Mouse (Mus musculus): ENCODE data around the gene Ccna1.

Ccna1 gene

DNA sequence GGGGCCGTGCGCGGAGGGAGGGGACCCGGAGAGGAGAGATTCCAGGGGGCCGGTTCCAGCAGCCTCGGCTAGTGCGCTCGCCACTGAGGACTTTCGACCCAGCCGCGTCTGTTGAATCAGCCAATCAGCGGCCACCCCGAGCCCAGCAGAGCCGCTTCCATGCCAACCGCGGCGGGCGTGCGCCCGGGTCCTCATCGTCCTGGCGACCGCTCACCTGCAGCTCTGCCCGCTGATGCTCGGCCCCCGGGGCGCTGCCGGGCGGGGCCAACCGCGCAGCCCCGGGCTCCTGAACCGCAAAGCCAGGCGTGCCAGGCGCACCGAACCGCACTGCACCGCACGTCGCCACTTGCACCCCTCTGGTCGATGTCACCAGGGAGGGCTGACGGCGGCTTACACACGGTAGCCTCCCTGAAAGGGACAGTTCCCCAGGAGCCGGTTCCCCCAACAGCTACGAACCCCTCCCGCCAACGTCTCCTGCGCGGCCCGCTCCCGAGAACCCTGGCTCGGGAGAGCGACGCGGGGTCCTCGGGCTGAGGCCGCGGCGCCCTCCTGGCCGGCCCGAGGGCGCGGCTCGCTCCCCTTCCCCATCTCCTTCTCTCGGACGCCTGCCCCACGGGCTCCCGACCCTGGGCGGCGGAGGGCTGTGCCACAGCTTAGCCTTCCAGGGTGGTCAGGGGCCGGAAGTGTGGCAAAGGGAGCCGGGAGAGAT lies at the start of gene Ccna1:
Gene Ccna1 (minus strand): TSS at position 464 of the 709 bp plus-strand sequence.
- DNase-seq (ENCODE audit: inconsistent ontology term): peak; percentile 78

DNA sequence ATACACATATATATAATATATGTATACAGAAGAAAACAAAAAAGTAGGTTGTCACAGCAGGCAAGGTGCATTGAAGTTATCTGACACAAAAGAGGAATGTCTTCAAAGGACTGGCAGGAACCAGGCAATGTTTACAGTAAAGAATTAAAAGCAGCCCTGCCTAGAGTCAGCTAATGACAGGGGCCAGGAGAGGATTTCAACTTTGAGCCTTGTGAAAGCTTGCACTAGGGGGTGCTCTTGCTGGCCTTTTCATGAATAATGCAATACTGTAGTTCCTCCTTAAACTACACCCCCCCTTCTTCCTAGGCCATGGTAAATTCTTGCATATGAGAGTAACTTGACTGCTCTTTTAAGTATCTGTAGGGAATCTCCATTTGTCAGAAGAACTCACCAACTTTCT lies 45.8 kb upstream of the Ccna1 start:
- no peak for DNase-seq (ENCODE audit: inconsistent ontology term)

DNA sequence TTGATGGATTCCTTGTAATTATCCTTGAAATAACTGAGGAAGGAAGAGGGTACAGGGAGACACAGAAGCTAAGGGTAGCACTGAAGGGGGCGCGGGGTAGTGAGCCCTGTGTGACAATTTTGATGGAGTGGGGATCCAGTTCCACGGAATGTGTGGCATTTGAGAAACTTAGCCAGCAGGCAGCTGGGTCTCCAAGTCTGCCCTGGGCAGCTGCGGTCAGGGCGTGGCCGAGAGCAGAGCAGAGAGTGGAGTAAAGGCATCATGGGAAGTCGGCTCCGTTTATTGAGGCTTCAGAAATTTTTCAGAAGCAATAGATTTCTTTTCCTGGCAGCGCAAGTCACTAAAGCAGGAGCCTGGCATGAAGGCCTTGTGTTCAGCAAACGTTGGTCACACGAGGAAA lies 43.7 kb upstream of the Ccna1 start:
- DNase-seq (ENCODE audit: inconsistent ontology term): peak; percentile 72

DNA sequence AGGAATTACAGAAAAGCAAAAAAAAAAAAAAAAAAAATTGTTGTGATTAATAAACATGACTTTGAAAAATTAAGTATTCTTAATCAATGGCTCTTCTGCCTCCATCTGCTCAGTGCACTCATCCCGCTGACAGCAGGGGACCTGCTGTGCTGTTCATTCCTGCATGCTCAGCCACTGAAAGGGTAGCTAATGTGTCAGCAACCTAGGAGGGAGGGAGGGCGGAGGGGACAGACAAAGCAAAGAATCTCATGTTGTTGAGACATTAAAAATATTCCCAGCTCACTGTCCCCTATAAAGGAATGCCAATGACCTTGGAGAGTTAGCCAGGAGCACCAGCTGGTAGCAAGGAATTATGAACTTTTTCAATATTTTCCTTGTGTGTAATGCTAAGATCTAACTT lies 42.7 kb upstream of the Ccna1 start:
- DNase-seq (ENCODE audit: inconsistent ontology term): peak; percentile 96

DNA sequence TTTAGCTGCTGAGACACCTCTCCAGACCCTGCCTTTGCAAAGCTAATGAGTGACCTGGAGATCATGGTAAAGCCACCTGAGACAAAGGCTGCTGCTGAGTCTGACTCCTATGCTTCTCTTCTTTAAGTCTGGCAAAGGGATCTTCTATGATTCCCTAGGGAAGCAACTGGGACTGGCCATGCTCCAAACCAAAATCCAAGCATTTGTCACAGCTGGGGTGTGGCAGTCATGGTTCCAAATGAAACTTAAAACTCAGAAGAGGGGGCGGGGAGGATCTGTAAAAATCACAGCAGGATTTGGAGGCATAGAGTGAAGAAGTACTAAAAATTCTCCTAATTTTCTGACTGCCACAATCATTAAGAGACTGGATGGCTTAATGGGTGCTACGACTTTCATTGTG lies 41.9 kb upstream of the Ccna1 start:
- peak; percentile 31 for DNase-seq (ENCODE audit: inconsistent ontology term)

DNA sequence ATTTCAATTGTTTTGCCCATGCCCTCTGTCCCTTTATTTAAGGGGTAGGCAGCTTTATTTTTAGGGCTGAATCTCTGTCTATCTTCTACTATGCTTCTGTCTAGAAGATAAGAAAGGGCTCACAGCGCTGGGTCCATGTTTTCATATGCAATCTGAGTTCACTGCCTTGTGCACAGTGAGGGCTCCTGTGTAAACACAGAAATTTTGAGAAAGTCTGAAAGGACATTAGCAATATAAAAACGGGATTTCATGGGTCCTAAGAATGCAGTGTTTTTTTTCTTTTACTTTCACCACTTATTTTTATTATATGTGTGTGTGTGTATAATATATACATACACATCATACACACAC lies 41.3 kb upstream of the Ccna1 start:
- no peak for DNase-seq (ENCODE audit: inconsistent ontology term)

DNA sequence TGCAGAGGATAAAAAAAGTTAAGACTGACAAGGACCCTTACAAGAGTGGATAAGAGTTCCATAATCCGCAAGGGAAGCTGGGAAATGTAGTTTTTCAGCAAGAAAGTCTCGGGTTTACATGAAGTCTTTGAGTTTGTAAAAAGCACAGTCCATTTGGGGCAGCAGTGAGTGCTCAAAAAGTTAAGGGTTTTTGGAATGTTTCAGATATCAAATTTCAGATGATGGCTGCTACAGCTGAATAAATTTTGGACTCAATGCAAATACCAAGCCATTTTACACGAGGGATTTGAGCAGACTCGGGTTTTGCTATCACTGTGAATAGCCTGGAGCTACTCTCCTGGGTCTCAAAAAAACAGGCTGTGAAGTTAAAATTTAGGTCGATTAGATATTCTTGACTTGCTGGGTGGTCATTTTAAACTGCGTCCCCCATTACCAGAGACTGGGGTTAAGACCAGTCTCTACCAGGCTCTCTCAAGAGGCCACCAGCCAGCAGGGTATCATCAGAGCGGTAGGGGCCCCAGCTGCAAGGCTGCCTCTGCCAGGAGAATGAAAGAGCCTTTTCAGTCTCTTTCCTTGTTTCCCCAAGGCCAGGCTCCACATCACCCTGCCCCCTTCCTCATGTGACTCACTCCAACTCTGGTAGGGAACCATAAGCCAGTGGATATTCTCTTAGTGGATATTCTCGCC lies 40.8 kb upstream of the Ccna1 start:
- DNase-seq (ENCODE audit: inconsistent ontology term): peak; percentile 84

DNA sequence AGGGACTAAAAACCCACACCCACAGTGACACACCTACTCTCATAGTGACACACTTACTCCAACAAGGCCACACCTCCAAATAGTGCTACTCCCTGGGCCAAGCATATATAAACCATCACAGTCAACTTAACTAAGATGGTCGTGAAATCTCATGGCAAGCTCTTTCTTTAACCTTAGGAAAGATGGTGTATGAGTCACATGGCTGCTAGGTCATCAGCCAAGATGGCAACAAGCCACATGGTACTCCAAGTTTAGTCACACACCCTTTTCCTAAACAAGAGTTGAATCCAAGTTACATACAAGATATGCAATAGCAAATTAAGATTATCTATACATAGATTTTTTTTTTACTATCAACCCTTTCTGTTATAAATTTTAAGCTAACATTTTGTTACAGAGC lies 37.9 kb upstream of the Ccna1 start:
- no peak for DNase-seq (ENCODE audit: inconsistent ontology term)

DNA sequence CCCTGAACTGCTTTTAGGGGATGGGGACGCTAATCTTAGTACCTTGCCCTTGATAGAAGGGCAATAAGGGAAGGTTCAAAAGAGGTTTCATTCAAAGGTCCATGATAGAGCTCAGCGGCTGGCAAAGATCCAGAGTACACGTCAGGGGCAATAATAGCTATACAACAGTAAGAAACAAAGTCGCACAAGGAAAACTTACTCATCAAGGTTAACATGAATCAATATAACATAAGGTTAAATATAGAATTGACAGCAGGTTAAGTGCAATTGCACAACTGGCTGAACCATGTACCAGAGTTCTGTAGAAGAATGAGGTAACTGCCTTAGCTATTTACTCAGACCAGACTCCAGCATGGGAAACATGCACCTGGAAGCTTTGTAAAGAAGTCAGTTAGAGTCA lies 34.0 kb upstream of the Ccna1 start:
- DNase-seq (ENCODE audit: inconsistent ontology term): no peak

DNA sequence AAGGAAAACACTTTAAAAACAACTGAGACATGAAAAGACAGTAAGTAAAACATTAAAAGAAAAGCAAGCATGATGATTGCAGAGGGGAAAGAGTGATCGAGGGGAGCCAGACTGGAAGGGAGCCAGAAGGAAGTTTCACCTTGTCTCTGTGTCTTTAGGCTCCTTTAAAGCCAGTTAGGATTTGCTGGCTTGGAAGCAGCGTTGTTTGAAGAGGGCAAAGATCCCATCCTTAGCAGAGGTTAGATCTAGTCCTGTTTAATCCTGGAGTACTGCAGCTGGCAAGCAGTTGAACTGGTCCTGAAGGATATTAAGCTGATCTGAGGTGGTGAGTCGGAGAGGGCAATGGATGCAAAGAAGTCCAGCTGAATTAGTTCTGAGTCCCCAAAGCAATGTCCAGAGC lies 33.5 kb upstream of the Ccna1 start:
- no peak for DNase-seq (ENCODE audit: inconsistent ontology term)

DNA sequence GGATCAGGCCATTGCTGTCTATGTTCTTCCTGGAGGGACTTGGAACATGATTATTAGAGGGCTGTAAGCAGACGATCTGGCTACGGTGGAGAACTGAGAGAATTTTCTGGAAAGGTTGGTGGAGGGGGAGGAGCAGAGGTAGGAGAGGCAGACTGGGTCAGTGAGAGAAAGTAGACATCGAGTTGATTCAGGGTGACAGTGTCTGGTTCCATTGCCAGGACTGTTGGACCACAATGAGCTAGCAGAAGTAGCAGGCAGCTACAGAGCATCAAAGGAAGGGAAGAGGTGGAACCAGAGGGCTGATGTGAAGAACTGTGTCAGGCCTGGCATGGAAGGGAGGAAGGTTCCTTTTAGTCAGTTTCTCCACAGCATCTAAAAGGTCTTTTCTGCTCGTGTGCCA lies 33.1 kb upstream of the Ccna1 start:
- peak; percentile 50 for DNase-seq (ENCODE audit: inconsistent ontology term)

DNA sequence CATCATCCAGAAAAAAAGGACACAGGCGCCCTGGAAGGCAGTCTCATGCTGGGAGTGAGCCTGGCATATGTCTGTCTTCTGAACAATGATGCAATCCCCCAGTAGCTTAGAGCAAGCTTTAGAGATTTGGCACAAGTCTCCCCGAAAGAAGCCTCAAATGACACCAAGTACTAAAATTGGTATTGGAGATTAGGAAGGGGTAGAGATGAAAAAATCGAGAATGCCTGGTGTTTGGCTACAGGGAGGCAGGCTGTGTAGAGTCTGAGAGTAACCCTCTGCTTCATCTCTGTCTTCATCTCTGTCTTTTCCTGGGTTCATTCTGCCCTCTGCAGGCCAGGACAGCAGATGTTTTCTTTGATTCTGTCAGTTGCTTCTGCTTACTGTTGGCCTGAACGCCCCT lies 32.1 kb upstream of the Ccna1 start:
- DNase-seq (ENCODE audit: inconsistent ontology term): no peak

DNA sequence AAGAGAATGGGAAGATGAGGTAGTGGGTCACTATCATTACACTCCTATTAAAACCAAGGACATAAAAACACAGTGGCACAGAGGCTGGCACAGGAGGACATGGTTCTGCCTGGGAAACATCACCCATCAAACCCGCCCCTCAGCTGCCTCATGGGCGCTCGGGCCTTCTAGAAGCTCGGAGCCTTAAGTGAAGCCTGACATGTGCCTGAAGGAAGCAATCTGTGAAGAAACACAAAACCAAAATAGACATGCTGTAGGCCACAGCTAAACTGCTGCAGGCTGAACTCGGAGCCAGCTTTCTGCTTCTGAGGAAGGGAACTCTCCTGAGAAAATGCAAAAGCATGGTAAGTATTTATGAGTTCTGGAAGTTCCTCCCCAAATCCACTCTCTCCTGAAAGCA lies 31.6 kb upstream of the Ccna1 start:
- DNase-seq (ENCODE audit: inconsistent ontology term): no peak

DNA sequence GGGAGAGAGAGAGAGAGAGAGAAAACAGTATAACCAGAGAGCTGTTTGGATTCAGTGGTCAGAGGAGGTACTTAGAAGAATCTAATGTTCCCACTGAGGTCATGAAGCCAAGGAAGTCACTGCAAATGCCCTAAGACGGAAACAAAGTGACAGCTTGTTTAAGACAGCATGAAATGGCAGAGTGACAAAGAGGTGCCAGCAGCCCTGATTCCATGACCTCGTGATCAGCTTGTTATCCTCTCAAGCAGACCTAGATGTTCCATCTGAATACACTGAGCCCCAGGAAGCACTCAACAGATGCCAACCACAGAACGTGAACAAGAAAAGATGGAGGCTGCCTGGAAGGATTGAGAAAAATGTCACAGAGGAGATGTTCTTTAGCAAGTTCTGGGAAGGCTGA lies 30.4 kb upstream of the Ccna1 start:
- DNase-seq (ENCODE audit: inconsistent ontology term): peak; percentile 30

DNA sequence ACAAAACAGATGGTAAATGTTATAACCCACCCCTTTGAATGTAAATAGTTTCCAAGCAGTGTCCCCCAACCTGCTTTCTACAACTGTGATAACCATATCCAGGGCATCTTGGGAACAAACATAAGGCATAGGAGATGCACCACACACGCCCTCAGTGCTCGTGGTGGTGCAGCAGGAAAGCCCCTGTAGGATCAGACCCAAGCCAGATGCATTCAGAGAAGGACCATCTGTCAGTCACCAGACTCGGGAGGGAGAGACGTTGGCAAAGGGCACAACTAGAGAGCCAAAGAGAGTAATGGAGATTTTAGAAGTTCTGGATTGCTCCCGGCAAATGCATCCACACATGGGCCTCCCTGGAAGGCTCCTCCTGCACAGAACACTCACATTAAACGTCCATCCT lies 29.5 kb upstream of the Ccna1 start:
- no peak for DNase-seq (ENCODE audit: inconsistent ontology term)

DNA sequence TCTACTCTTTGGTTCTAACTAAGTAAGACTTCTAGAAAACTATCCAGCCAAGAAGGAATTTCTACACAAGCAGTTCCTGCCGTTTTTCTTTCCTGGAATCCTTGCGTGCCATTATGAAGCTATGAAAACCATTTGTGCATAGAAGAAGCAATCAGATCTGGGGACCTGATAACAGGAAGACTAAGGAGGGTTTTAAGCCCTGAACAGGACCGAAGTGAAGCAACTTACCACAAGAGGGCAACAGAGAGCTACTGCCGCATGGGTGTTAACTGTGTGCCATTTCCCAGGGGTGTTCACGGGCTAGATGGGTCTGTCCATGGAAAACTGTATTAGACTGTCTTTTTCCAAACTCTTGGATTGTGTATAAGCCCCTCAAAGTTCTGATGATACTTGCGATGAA lies 24.8 kb upstream of the Ccna1 start:
- peak; percentile 73 for DNase-seq (ENCODE audit: inconsistent ontology term)

DNA sequence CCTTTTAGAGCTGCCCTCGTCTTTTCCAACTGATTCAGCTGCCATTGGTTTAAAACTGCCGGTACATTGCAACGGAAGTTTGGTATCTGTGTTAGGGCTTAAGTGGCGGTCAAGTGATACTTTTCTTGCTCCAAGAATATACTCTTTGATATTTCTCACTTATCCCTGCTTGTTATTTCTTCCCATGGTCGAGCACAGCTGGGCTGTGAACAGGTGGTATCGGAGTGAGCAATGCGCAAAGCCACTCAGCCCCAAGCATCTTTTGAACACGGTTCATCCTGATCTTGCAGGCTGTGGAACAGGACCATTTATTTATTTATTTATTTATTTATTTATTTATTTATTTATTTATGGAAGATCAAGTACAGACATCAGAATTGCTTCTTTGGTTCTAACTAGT lies 24.3 kb upstream of the Ccna1 start:
- no peak for DNase-seq (ENCODE audit: inconsistent ontology term)

DNA sequence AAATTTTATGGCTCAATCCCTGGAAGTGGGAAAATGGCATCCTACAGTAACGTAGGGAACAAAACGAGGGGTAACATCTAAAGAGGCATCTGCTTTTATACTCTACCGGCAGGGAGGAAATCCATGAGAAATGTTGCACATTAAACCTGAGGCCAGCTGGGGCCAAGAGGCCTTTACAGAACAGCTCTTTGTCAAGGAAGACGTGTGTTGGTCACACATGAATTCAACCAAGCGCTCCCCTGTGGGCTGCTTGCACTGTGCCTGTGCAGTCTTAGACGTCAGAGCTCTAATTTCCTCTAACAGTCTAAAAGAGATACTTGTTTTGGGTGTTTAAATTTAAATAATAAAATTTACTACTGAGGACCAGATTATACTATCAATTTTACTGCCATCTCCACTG lies 22.9 kb upstream of the Ccna1 start:
- no peak for DNase-seq (ENCODE audit: inconsistent ontology term)

DNA sequence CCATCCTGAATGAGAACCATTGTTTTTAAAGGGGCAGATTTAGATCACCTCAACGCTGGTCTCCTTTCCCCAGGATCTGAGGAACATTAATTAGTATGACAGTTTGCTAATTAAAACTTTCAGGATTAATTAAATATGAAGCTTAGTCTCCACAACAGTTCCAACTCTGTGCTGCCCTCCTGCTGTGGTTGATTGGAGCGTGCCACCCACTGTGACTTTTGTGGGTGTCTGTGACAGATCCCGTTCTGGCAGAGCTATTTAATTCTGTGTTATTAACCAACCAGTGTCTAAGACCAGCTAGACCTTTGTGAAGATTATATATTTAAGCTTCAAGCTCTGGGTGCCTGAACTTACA lies 20.0 kb upstream of the Ccna1 start:
- peak; percentile 84 for DNase-seq (ENCODE audit: inconsistent ontology term)

DNA sequence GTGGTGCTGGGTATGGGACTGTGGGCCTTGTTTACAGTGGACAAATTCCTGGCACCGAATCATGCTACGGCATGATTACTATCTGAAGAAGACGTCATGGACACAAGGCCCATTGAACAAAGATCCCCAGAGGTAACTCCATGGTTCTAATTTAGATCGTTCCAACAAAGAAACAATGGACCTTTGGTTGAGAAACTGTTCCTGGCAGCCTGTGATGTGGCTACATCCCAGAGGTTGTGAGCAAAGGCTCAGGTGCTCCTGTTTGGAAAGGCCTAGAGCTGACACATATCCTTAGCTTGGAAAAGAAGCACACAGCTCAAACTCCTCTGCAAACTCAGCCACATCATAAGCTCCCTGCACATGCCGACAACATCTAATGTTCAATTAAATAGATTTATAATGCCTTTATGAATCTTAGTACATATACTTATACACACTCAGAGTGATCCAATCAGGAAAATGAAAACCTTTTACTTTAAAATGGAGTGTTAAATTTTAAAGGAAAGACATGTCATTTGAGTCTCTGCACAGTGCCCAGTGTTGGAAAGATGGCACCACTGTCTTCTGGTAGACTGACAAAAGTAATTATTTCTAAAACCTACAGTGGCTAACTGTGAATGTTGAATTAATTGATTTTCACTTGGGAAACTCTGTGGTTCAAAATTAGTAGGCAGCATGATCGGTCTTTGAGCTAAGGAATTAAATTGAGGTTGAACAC lies 19.4 kb upstream of the Ccna1 start:
- peak; percentile 16 for DNase-seq (ENCODE audit: inconsistent ontology term)

DNA sequence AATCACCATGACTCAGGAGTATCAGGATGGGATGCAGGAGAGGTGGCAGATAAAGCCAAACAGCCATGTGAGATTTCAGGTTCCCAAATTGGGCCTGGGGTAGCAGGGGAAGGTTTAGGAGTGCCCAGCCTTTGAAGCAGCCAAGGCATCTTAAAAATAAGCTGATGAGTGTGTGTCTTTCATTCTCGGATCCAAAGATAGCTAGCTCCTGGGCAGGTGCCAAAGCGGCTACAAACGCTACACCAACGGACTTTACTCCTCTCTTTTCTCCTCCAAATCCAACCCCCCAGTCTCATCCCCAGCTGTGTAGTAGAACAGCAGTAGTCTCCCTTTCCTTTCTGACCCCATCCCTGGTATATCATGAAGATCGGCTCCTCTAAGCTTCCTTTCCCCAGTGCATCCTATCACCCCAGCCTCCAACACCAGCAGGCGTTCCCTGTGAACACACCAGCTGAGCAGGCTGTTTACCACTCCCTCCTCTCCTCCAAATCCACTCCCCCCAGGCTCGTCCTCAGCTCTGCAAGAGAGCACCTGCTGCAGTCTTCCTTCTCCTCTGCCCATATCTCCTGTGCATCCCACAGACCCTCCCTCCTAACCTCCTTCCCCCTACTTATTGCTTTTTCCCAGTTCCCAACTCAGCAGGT lies 12.6 kb upstream of the Ccna1 start:
- no peak for DNase-seq (ENCODE audit: inconsistent ontology term)

DNA sequence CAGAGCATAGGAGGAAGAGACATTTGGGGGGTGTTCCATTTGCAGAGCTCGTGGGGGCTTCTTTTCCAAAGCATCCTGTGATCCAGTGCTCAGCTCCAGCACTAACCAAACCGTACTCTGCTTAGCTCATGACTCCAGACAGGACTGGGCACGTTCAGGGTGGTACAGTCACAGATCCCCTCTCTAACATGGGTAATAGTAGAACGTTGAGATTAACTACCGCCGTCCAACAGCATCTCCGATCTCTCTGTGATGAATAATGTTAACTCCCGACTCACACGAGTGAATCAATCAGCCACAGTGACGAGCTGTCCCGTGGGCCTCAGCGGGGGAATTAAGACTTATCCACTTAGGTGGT lies 11.3 kb upstream of the Ccna1 start:
- DNase-seq (ENCODE audit: inconsistent ontology term): no peak

Data from Muller cell, postnatal 12 days (primary cell).